Mouse (Mus musculus): ENCODE results near the gene Msmp. TPM values are rescaled to one million over a fixed set of nuclear protein-coding genes. Genes with fewer than 3 reads are reported as not detected.
A peak's percentile ranks its signal among the peaks of the same experiment; 100 is the strongest.

The Msmp gene
- polyA plus RNA-seq (2015; fragmentation: Nextera tagmentation; extraction: Ambion mirVana), result 1.1 TPM in 1 of 2 replicates, not detected in the other

GRCm38 (mm10) chr4:43584444-43585416, at the start of gene Msmp:
Msmp (minus strand) TSS chr4:43584494.
- 73% methylated on average over 12 of the region's 12 CpGs for WGBS
- H3K4me1 ChIP-seq (ENCODE audit: control insufficient read depth, insufficient read depth, low read length), result peaks cover 3% of the 10 kb centered on the region
- no peaks in the 10 kb centered on the region for H3K9me3 ChIP-seq (replicated peaks; ENCODE audit: control insufficient read depth, low read length, poor library complexity, severe bottlenecking)

DNA sequence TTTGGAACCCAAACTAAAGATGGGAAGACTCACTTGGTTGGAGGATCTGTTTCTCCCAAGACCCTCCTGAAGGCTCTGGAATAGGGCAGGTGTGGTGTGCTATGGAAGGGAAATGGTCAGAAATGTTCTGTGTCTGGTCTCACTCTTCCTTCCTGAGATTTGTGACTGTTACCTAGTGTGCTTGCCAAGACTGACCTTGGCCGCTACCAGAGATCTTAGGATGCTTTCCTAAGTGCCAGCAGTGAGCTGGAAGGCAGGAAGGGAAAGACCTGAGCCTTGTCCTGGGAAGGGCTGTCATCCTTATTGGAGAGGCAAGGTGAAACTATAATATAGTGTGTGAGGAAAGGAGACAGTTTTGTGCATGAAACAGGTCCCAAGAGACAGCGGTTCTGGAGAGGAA, 49.4 kb upstream of the Msmp start:
- no peak overlapping the region for H3K9ac ChIP-seq (ENCODE audit: low read depth, low read length)
- H3K27me3 ChIP-seq (ENCODE audit: control insufficient read depth, insufficient read depth, low read depth, low read length), result no peaks in the 10 kb centered on the region
- H3K4me3 ChIP-seq (ENCODE audit: low read depth, low read length), result no peak overlapping the region
- no peak for ATAC-seq
- H3K27ac ChIP-seq (ENCODE audit: low read length), result no peak overlapping the region
- peaks cover 25% of the 10 kb centered on the region for H3K4me1 ChIP-seq (ENCODE audit: control insufficient read depth, insufficient read depth, low read length)
- WGBS, result 93% methylated on average over 2 of the region's 2 CpGs
- H3K9me3 ChIP-seq (replicated peaks; ENCODE audit: control insufficient read depth, low read length, poor library complexity, severe bottlenecking), result no peaks in the 10 kb centered on the region
- H3K36me3 ChIP-seq (ENCODE audit: control insufficient read depth, insufficient read depth, low read length), result no peaks in the 10 kb centered on the region
- H3K4me2 ChIP-seq (ENCODE audit: low read length), result no peak overlapping the region

More at GRCm38 (mm10) chr4:43584444-43585416, at the start of gene Msmp:
- Histone ChIP-seq H3K36me3 (ENCODE audit: control insufficient read depth, insufficient read depth, low read length) (peaks cover 24% of the 10 kb centered on the region), H3K27me3 (ENCODE audit: control insufficient read depth, insufficient read depth, low read depth, low read length) (no peaks in the 10 kb centered on the region), H3K4me3 (ENCODE audit: low read depth, low read length) (no peak within 1 kb of the TSS), H3K27ac (ENCODE audit: low read length) (no peak within 1 kb of the TSS), H3K4me2 (ENCODE audit: low read length) (no peak within 1 kb of the TSS), H3K9ac (ENCODE audit: low read depth, low read length) (no peak within 1 kb of the TSS)
- ATAC-seq, result no peak

DNA sequence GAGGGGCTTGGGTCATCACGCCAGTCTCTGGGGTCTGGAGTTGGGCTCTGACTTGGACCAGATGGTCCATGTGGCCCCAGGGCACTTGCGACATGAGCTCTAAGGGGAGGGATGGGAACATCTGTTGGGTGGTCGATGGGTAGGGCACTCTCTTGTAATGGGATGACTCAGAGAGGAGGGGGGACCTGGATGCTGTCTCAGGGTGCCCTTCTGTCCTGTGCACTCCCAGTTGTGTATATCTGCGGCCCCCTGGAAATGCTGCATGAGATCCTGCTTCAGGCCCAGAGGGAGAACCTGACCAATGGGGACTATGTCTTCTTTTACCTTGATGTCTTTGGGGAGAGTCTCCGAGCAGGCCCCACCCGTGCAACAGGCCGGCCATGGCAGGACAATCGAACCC, 49.0 kb upstream of the Msmp start:
- no peaks in the 10 kb centered on the region for H3K36me3 ChIP-seq (ENCODE audit: control insufficient read depth, insufficient read depth, low read length)
- 82% methylated on average over 8 of the region's 8 CpGs for WGBS
- H3K9me3 ChIP-seq (replicated peaks; ENCODE audit: control insufficient read depth, low read length, poor library complexity, severe bottlenecking), result no peaks in the 10 kb centered on the region
- no peak for ATAC-seq
- peaks cover 25% of the 10 kb centered on the region for H3K4me1 ChIP-seq (ENCODE audit: control insufficient read depth, insufficient read depth, low read length)
- no peaks in the 10 kb centered on the region for H3K27me3 ChIP-seq (ENCODE audit: control insufficient read depth, insufficient read depth, low read depth, low read length)
- peak overlapping the region; percentile 4; the same call in 1 of the 2 replicates for H3K9ac ChIP-seq (ENCODE audit: low read depth, low read length)
- peak overlapping the region; percentile 89; the same call in 1 of the 2 replicates for H3K4me2 ChIP-seq (ENCODE audit: low read length)
- no peak overlapping the region for H3K4me3 ChIP-seq (ENCODE audit: low read depth, low read length)
- no peak overlapping the region for H3K27ac ChIP-seq (ENCODE audit: low read length)

- H3K9me3 ChIP-seq (replicated peaks; ENCODE audit: control insufficient read depth, low read length, poor library complexity, severe bottlenecking), result no peaks in the 10 kb centered on the region
- 42% methylated on average over 42 of the region's 42 CpGs for WGBS
- peak overlapping the region; percentile 64 for H3K4me3 ChIP-seq (ENCODE audit: low read depth, low read length)
- H3K27me3 ChIP-seq (ENCODE audit: control insufficient read depth, insufficient read depth, low read depth, low read length), result no peaks in the 10 kb centered on the region
- peak; percentile 30; the same call in 1 of the 2 replicates for ATAC-seq
- H3K9ac ChIP-seq (ENCODE audit: low read depth, low read length), result peak overlapping the region; percentile 91
- no peaks in the 10 kb centered on the region for H3K36me3 ChIP-seq (ENCODE audit: control insufficient read depth, insufficient read depth, low read length)
- H3K4me1 ChIP-seq (ENCODE audit: control insufficient read depth, insufficient read depth, low read length), result peaks cover 25% of the 10 kb centered on the region
- peak overlapping the region; percentile 89 for H3K4me2 ChIP-seq (ENCODE audit: low read length)
- peak overlapping the region; percentile 82 for H3K27ac ChIP-seq (ENCODE audit: low read length)
Observed at GRCm38 (mm10) chr4:43631956-43632920, 47.9 kb upstream of the Msmp start.

GRCm38 (mm10) chr4:43631046-43631955, 47.0 kb upstream of the Msmp start, which contains the start of gene Npr2:
Npr2 (plus strand) TSS chr4:43631935.
- Histone ChIP-seq H3K27ac (ENCODE audit: low read length) (peak within 1 kb of the TSS; percentile 82), H3K4me2 (ENCODE audit: low read length) (peak within 1 kb of the TSS; percentile 89), H3K27me3 (ENCODE audit: control insufficient read depth, insufficient read depth, low read depth, low read length) (no peaks in the 10 kb centered on the region), H3K36me3 (ENCODE audit: control insufficient read depth, insufficient read depth, low read length) (no peaks in the 10 kb centered on the region), H3K9me3 (replicated peaks; ENCODE audit: control insufficient read depth, low read length, poor library complexity, severe bottlenecking) (no peaks in the 10 kb centered on the region), H3K4me3 (ENCODE audit: low read depth, low read length) (peak within 1 kb of the TSS; percentile 64), H3K4me1 (ENCODE audit: control insufficient read depth, insufficient read depth, low read length) (peaks cover 25% of the 10 kb centered on the region), H3K9ac (ENCODE audit: low read depth, low read length) (peak within 1 kb of the TSS; percentile 91)
- 1% methylated on average over 40 of the region's 70 CpGs for WGBS
- peak; percentile 50 for ATAC-seq

- H3K4me3 ChIP-seq (ENCODE audit: low read depth, low read length), result no peak overlapping the region
- WGBS, result 12% methylated on average over 5 of the region's 5 CpGs
- ATAC-seq, result peak; percentile 21
- peaks cover 25% of the 10 kb centered on the region for H3K4me1 ChIP-seq (ENCODE audit: control insufficient read depth, insufficient read depth, low read length)
- 0 out of 2 replicates have a peak, but pooled peaks cover under 1% of the 10 kb centered on the region for H3K9me3 ChIP-seq (replicated peaks; ENCODE audit: control insufficient read depth, low read length, poor library complexity, severe bottlenecking)
- no peaks in the 10 kb centered on the region for H3K36me3 ChIP-seq (ENCODE audit: control insufficient read depth, insufficient read depth, low read length)
- no peaks in the 10 kb centered on the region for H3K27me3 ChIP-seq (ENCODE audit: control insufficient read depth, insufficient read depth, low read depth, low read length)
- H3K4me2 ChIP-seq (ENCODE audit: low read length), result peak overlapping the region; percentile 89
- H3K27ac ChIP-seq (ENCODE audit: low read length), result peak overlapping the region; percentile 82
- H3K9ac ChIP-seq (ENCODE audit: low read depth, low read length), result peak overlapping the region; percentile 91
Observed at GRCm38 (mm10) chr4:43630671-43631045, 46.4 kb upstream of the Msmp start.

DNA sequence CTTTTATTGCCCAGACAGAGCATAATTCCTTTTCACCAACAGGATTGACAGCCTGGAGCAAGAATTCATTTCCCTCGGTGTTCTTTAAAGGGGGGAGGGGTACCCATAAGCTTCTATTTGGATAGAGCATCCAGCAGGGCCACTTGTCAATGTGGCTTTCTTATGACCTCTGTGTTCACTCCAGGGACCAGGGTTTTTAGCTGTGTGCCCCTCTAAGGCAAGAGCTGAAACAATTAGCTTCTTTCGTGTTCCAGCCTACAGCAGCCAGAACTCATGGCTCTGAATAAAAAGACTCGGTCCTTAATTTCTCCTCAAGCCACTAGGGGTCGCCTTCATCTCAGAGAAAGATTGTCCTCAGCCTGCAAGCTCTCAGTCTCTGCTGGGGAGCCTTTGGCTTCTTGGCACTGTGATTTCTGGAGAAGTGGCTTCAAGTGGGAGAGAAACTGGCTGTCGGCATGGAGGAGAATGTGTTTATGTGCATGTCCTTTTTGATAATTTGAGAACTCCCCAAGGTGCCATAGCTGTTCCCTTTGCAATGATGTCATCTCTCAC, 45.8 kb upstream of the Msmp start:
- Histone ChIP-seq H3K9ac (ENCODE audit: low read depth, low read length) (peak overlapping the region; percentile 91; the same call in 1 of the 2 replicates), H3K27ac (ENCODE audit: low read length) (peak overlapping the region; percentile 82), H3K36me3 (ENCODE audit: control insufficient read depth, insufficient read depth, low read length) (no peaks in the 10 kb centered on the region), H3K4me3 (ENCODE audit: low read depth, low read length) (peak overlapping the region; percentile 11; the same call in 1 of the 2 replicates), H3K4me2 (ENCODE audit: low read length) (peak overlapping the region; percentile 89), H3K27me3 (ENCODE audit: control insufficient read depth, insufficient read depth, low read depth, low read length) (no peaks in the 10 kb centered on the region), H3K4me1 (ENCODE audit: control insufficient read depth, insufficient read depth, low read length) (peaks cover 25% of the 10 kb centered on the region), H3K9me3 (replicated peaks; ENCODE audit: control insufficient read depth, low read length, poor library complexity, severe bottlenecking) (0 out of 2 replicates have a peak, but pooled peaks cover 4% of the 10 kb centered on the region)
- peak; percentile 81 for ATAC-seq
- WGBS, result 0% methylated on average over 5 of the region's 5 CpGs

Measured in midbrain, embryonic 16.5 days (tissue).